Mouse (Mus musculus): ENCODE measurements around the gene Gins2. TPM values are rescaled to one million over a fixed set of nuclear protein-coding genes. Genes with fewer than 3 reads are reported as not detected.

The Gins2 gene
- polyA plus RNA-seq, 1 experiment: 4.4 TPM

DNA sequence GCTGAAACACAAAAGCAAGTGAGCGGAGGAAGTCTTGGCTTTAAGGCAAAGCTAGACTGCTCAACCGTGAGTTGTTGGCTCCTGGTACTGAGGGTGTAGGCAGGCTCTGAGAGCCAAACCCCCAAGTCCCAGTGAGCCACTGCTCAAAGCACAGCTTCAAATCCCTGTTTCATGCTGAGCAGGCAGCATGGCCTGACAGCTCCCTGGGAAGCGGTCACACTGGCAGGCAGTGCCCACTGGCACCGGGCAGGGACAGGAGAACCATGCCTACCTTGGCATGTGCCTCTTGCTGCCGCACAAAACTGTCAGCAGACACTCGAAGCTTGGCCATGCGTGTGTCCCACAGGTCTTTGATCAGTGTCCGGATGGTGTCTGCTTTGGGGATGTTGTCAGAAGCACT lies 7.3 kb downstream of the Gins2 start:
- Histone ChIP-seq H3K4me1 (ENCODE audit: control insufficient read depth, insufficient read depth, low read length) (no peaks in the 10 kb centered on the region), H3K4me3 (replicated peaks; ENCODE audit: extremely low read depth, low read depth, low read length) (no peak overlapping the region)
- 88% methylated on average over 8 of the region's 8 CpGs for WGBS
- no peak for DNase-seq
- TF ChIP-seq POLR2A (IDR thresholded peaks at IDR 0.05; ENCODE audit: borderline replicate concordance, extremely low read depth, low read depth, low read length) (no peak), CTCF (IDR thresholded peaks at IDR 0.05; ENCODE audit: insufficient read depth, low read length) (no peak)

DNA sequence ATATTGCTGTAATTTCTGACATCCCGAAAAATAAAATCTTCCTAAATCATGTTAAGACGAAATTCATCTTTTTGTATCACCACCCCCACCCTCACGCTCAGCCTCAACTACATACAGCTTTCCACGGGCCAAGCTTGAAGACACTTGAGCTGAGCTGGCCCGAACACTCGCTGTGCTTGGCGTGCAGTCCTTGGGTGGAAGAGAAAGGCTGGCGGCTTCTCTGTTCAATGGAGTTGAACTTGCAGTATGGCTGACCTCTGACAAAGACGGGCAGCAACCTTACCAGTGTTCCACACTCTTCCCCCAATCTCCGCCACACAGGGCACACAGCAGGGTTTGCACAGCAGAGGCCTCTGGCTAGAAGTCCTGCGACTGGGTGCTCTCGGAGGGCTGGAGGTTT lies 7.8 kb downstream of the Gins2 start:
- H3K4me3 ChIP-seq (replicated peaks; ENCODE audit: extremely low read depth, low read depth, low read length): no peak overlapping the region
- DNase-seq: no peak
- TF ChIP-seq CTCF (IDR thresholded peaks at IDR 0.05; ENCODE audit: insufficient read depth, low read length): no peak
- no peak for TF ChIP-seq POLR2A (IDR thresholded peaks at IDR 0.05; ENCODE audit: borderline replicate concordance, extremely low read depth, low read depth, low read length)
- no peaks in the 10 kb centered on the region for H3K4me1 ChIP-seq (ENCODE audit: control insufficient read depth, insufficient read depth, low read length)
- 88% methylated on average over 12 of the region's 12 CpGs for WGBS

DNA sequence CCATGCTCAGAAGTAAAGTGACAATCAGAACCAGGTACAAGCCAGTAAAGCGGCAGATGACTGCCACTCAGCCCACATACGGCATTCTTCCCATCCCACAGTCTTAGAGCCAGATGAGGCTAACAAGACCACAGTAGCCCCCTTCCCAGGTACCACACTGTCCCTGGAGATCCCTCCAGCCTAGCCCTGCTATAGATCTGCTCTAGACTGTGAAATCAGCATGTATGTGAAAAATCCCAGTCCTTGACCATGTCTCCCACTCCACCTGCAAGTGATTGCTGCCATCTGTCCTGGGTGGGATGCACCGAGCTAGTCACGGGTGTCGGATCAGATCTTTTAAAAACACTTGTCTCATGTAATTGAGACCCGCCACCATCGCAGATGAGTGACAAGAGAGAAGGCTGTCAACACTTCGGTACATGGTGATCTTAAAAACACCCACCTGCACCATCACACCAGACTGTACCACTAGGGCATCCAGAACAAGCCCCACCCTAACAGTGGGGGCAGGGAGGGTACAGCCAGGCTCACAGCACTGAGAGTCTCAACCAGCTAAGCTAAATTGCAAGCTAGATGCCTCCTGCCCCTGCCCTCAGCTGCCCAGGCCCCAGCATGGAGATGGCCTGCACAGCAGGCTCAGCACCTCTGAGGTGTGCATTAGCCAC lies 8.6 kb downstream of the Gins2 start:
- no peak for DNase-seq
- 90% methylated on average over 8 of the region's 8 CpGs for WGBS
- TF ChIP-seq POLR2A (IDR thresholded peaks at IDR 0.05; ENCODE audit: borderline replicate concordance, extremely low read depth, low read depth, low read length): no peak
- TF ChIP-seq CTCF (IDR thresholded peaks at IDR 0.05; ENCODE audit: insufficient read depth, low read length): no peak
- Histone ChIP-seq H3K4me3 (replicated peaks; ENCODE audit: extremely low read depth, low read depth, low read length) (no peak overlapping the region), H3K4me1 (ENCODE audit: control insufficient read depth, insufficient read depth, low read length) (no peaks in the 10 kb centered on the region)

DNA sequence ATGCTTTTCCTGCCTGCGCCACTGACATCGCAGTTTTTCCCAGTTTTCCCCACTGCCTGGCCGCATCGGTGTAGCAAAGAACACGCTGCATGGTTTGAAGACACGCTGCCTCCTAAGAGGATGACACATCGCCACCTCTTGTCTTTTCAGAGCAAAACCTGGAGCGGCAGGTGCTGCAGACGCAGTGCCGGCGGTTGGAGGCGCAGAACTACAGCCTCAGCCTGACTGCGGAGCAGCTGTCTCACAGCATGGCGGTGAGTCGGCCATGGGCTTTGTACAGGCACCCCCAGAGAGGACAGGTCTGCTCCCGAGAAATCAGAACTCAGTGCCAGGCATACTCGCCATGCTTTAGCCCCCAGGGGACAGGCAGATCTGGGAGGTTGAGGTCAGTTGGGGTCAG lies 11.3 kb downstream of the Gins2 start:
- WGBS: 93% methylated on average over 17 of the region's 17 CpGs
- no peak for TF ChIP-seq CTCF (IDR thresholded peaks at IDR 0.05; ENCODE audit: insufficient read depth, low read length)
- TF ChIP-seq POLR2A (IDR thresholded peaks at IDR 0.05; ENCODE audit: borderline replicate concordance, extremely low read depth, low read depth, low read length): no peak
- no peak for DNase-seq
- H3K4me1 ChIP-seq (ENCODE audit: control insufficient read depth, insufficient read depth, low read length): no peaks in the 10 kb centered on the region
- H3K4me3 ChIP-seq (replicated peaks; ENCODE audit: extremely low read depth, low read depth, low read length): no peak overlapping the region

DNA sequence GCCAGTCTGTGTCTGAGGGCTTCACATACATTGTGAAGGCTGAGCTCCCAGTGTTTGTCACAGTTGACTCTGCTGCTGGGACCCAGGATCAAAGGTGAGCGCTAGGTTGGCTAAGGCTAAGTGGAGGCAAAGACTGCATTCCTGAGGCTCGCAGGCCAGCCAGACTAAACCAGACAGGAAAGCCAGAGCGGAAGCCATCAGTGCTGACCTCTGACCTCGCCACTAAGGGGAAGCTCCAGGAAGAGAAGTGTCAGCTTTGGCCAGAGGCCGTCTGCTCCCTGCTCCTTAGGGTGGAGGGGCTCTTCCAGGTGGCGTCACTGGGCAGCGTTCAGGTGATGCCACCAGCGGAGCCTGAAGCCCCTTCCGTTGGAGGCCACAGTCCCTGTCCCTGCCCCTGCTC lies 13.3 kb downstream of the Gins2 start:
- 72% methylated on average over 9 of the region's 9 CpGs for WGBS
- no peak for TF ChIP-seq POLR2A (IDR thresholded peaks at IDR 0.05; ENCODE audit: borderline replicate concordance, extremely low read depth, low read depth, low read length)
- no peak for TF ChIP-seq CTCF (IDR thresholded peaks at IDR 0.05; ENCODE audit: insufficient read depth, low read length)
- no peak for DNase-seq
- no peaks in the 10 kb centered on the region for H3K4me1 ChIP-seq (ENCODE audit: control insufficient read depth, insufficient read depth, low read length)
- no peak overlapping the region for H3K4me3 ChIP-seq (replicated peaks; ENCODE audit: extremely low read depth, low read depth, low read length)

DNA sequence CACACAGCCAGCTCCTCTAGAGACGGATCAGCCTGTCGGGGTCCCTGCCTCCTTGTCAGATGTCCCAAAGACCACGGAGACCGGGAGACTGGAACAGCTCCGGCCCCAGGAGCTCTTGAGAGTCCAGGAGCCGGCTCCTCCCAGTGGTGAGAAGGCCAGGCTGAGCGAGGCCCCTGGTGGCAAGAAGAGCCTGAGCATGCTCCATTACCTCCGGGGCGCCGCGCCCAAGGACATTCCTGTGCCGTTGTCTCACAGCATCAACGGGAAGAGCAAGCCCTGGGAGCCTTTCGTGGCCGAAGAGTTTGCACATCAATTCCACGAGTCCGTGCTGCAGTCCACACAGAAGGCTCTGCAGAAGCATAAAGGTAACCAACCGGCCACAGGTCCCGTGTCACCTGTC lies 14.2 kb downstream of the Gins2 start:
- WGBS: 68% methylated on average over 19 of the region's 19 CpGs

DNA sequence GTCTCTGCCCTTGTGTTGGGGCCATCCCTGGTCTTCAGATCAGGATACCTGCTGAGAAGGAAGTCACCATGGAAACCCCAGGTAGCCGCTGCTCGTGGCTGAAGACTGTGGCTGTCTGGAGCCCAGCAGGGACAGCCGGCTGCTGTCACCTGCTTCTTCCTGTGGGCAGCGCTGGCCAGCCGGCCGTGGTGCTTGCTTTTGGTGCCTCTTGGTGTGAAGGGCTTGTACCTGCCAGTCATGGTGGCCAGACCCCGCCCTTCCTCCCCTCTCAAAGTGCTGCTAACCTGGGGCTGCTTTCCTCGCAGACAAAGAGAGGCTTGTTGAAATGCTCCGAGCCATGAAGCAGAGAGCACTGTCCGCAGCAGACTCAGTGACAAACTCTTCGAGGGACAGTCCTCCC lies 15.2 kb downstream of the Gins2 start:
- no peaks in the 10 kb centered on the region for H3K4me1 ChIP-seq (ENCODE audit: control insufficient read depth, insufficient read depth, low read length)
- TF ChIP-seq CTCF (IDR thresholded peaks at IDR 0.05; ENCODE audit: insufficient read depth, low read length) (no peak), POLR2A (IDR thresholded peaks at IDR 0.05; ENCODE audit: borderline replicate concordance, extremely low read depth, low read depth, low read length) (no peak)
- no peak overlapping the region for H3K4me3 ChIP-seq (replicated peaks; ENCODE audit: extremely low read depth, low read depth, low read length)
- no peak for DNase-seq
- WGBS: 71% methylated on average over 11 of the region's 11 CpGs

More for the DNA sequence above, 14.2 kb downstream of the Gins2 start:
- DNase-seq: no peak
- Histone ChIP-seq H3K4me1 (ENCODE audit: control insufficient read depth, insufficient read depth, low read length) (no peaks in the 10 kb centered on the region), H3K4me3 (replicated peaks; ENCODE audit: extremely low read depth, low read depth, low read length) (no peak overlapping the region)
- no peak for TF ChIP-seq CTCF (IDR thresholded peaks at IDR 0.05; ENCODE audit: insufficient read depth, low read length)
- TF ChIP-seq POLR2A (IDR thresholded peaks at IDR 0.05; ENCODE audit: borderline replicate concordance, extremely low read depth, low read depth, low read length): no peak

DNA sequence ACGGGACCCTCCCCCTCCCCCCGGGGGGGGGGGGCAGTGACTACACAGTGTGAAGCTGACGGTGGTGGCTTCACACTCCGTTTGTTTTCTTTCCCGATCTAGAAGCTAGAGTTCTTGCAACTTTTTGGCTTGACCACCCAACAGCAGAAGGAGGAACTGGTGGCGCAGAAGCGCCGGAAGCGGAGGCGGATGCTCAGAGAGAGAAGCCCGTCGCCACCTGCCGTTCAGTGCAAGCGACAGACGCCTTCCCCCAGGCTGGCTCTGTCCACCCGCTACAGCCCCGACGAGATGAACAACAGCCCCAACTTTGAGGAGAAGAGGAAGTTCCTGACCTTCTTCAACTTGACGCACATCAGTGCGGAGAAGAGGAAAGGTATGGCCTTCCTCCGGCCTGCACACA lies 16.6 kb downstream of the Gins2 start:
- H3K4me3 ChIP-seq (replicated peaks; ENCODE audit: extremely low read depth, low read depth, low read length): no peak overlapping the region
- DNase-seq: no peak
- WGBS: 78% methylated on average over 21 of the region's 21 CpGs
- TF ChIP-seq POLR2A (IDR thresholded peaks at IDR 0.05; ENCODE audit: borderline replicate concordance, extremely low read depth, low read depth, low read length): no peak
- no peak for TF ChIP-seq CTCF (IDR thresholded peaks at IDR 0.05; ENCODE audit: insufficient read depth, low read length)
- H3K4me1 ChIP-seq (ENCODE audit: control insufficient read depth, insufficient read depth, low read length): no peaks in the 10 kb centered on the region

DNA sequence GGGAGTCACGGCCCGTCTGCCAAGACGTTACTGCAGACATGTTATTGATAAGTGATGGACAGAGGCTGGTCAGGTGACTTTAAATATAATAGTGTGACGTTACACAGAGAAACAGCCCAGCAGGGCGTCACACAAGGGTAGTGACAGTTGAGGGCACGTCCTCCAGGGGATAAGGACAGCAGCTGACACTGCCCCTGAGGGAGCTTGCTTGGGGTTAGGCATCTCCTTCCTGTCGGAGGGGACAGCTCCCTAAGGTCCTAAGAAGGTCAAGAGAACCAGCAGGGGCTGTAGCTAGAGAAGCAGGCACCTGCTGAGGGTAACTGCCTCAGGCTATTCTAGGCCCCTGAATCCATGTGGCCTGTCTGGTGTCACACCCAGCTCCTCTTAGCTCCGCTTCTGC lies 17.5 kb downstream of the Gins2 start:
- H3K4me3 ChIP-seq (replicated peaks; ENCODE audit: extremely low read depth, low read depth, low read length): no peak overlapping the region
- 95% methylated on average over 8 of the region's 8 CpGs for WGBS
- DNase-seq: no peak
- TF ChIP-seq CTCF (IDR thresholded peaks at IDR 0.05; ENCODE audit: insufficient read depth, low read length) (no peak), POLR2A (IDR thresholded peaks at IDR 0.05; ENCODE audit: borderline replicate concordance, extremely low read depth, low read depth, low read length) (no peak)
- no peaks in the 10 kb centered on the region for H3K4me1 ChIP-seq (ENCODE audit: control insufficient read depth, insufficient read depth, low read length)

DNA sequence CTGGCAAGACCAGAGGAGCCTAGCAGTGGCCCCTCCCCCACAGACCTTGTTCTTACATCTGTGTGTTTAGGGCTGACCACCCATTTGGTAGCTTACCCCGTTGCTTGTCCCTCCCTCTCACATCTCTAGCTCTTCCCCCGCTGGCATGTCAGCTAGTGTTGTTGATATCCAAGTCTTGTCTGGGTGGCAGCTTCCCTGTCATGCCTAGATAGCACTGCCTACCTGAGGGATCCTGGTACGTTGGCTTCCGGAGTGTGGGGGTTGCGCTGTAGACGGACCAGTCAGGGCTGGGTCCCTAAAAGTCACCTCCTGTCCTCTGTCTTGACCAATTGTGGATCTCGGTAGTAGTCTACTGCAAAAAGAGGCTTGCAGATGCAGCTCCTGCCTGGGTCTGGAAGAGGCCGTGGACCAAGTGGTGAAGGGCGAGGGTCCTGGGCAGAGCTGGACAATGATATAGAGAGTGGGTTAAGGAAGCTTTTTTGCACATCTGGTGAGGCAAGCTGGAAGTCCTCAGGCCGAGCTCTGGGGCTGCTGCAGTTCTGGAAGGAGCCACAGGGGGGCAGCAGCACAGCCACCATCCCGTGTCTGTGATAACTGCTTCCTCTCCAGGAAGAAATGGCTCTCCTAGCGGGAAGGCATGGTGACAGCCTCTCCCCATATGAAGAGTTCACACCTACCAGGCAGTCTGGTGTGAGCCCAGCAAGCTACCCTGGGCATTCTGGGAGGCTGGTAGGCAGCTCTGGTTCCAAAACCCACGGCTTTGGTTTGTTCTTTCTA lies 19.0 kb downstream of the Gins2 start:
- WGBS: 55% methylated on average over 13 of the region's 13 CpGs

More for the DNA sequence above, 19.0 kb downstream of the Gins2 start:
- no peak overlapping the region for H3K4me3 ChIP-seq (replicated peaks; ENCODE audit: extremely low read depth, low read depth, low read length)
- DNase-seq: peak; percentile 79
- no peaks in the 10 kb centered on the region for H3K4me1 ChIP-seq (ENCODE audit: control insufficient read depth, insufficient read depth, low read length)
- TF ChIP-seq CTCF (IDR thresholded peaks at IDR 0.05; ENCODE audit: insufficient read depth, low read length) (peak; percentile 81), POLR2A (IDR thresholded peaks at IDR 0.05; ENCODE audit: borderline replicate concordance, extremely low read depth, low read depth, low read length) (no peak)

Data from lung, adult 2 months (tissue).